Mouse (Mus musculus) G1E (cell line): Measurements from ENCODE around the gene Slc25a33.

Source experiments
- CTCF ChIP-seq: IDR thresholded peaks from 2 replicates; pipeline ENCODE4 v1.5.1; 2012; ENCODE audit warnings: low read depth, low read length, inconsistent platforms, mixed read lengths
- GATA1 ChIP-seq: IDR thresholded peaks from 2 replicates; pipeline ENCODE4 v1.6.1; 2012; ENCODE audit warnings: borderline replicate concordance, low read length, inconsistent platforms, mixed read lengths
- TAL1 ChIP-seq: conservative IDR thresholded peaks from 2 replicates; pipeline ENCODE4 v1.6.1; 2012; ENCODE audit warnings: low read depth, low read length, inconsistent platforms, mixed read lengths

DNA sequence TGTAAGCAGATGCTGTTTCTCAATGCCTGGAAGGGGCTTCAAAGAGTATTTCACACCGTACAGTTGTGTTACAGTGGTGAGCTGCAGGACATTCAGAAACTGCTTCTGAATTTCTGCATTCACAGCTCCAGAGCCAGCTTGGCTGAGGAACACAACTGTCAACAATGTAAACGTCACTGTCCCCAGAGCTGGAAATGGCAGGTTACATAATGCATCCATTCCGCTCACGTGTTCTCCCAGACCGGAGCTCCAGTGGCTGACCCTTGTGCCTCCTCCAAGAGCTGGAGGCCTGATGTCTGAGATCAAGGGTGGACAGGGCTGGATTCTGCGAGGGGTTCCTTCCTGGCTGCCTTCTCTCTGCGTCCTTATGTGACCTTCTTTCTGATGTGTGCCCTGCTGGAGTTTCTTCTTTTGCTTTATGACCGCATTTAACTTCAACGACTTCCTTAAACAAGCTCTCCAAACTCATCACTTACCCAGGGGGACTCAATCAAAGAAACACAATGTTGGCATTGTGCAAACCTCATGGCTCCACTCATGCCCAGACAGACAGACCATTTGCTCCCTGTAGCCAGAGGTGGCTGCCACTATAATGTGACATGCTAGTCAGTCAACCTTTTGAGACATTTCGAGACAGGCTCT, 18.2 kb upstream of the Slc25a33 start:
- TF ChIP-seq CTCF (no peak), GATA1 (no peak), TAL1 (no peak)
